Mouse (Mus musculus) stomach, embryonic 16.5 days (tissue): Measurements from ENCODE around the gene Scarf1. TPM values are rescaled to one million over a fixed set of nuclear protein-coding genes. Genes with fewer than 3 reads are reported as not detected.
A peak's percentile ranks its signal among the peaks of the same experiment; 100 is the strongest.
"Not testable (repeated sequence)": the region's sequence is repeated elsewhere in the genome, so short reads cannot be mapped to it uniquely, and the experiment has no call there.

ENCODE experiments used
- ATAC-seq: fragments of 200-750 bp; cut with Nextera tagmentation; 2 replicates; pipeline ENCODE4 v1.8.0; 2017; ENCODE audit warnings: moderate number of reproducible peaks, moderate TSS enrichment; ENCODE audit not compliant: insufficient read depth, low FRiP score
- H3K27ac ChIP-seq: fragments of 300-500 bp; sonication (generic); 2 replicates; pipeline ENCODE4 v1.5.1; 2014; ENCODE audit warnings: low read length
- H3K27me3 ChIP-seq: fragments of 300-500 bp; sonication (generic); 2 replicates; pipeline ENCODE4 v1.6.1; 2014; ENCODE audit warnings: low read length, control low read depth, mixed read lengths; ENCODE audit not compliant: control insufficient read depth, insufficient read depth
- H3K36me3 ChIP-seq: fragments of 300-500 bp; sonication (generic); 2 replicates; pipeline ENCODE4 v1.6.1; 2014; ENCODE audit warnings: low read length; ENCODE audit not compliant: control insufficient read depth, insufficient read depth
- H3K4me1 ChIP-seq: fragments of 300-500 bp; sonication (generic); 2 replicates; pipeline ENCODE4 v1.6.1; 2014; ENCODE audit warnings: low read length, control low read depth, mixed read lengths; ENCODE audit not compliant: control insufficient read depth, insufficient read depth
- H3K4me2 ChIP-seq: fragments of 300-500 bp; sonication (generic); 2 replicates; pipeline ENCODE4 v1.6.1; 2014; ENCODE audit warnings: low read depth, low read length, mixed read lengths
- H3K4me3 ChIP-seq: fragments of 300-500 bp; sonication (generic); replicated peaks from 2 replicates; pipeline ENCODE4 v1.5.1; 2014; ENCODE audit warnings: mild to moderate bottlenecking, low read length
- H3K9ac ChIP-seq: fragments of 300-500 bp; sonication (generic); 2 replicates; pipeline ENCODE4 v1.6.1; 2014; ENCODE audit warnings: low read length
- H3K9me3 ChIP-seq: fragments of 300-500 bp; sonication (generic); replicated peaks from 2 replicates; pipeline ENCODE4 v1.6.1; 2016; ENCODE audit warnings: low read length, control low read depth; ENCODE audit not compliant: control insufficient read depth
- WGBS: fragments of 180-500 bp; shearing (Covaris S2); extraction: QIAGEN DNeasy Blood & Tissue Kit; methylation state at CpG from one replicate; pipeline ENCODE4 v1.1.7; 2014; 5-methylcytosine and 5-hydroxymethylcytosine counted together
- polyA plus RNA-seq: library from polyadenylated mRNA; unstranded; fragments of >200 nt; fragmentation: Nextera tagmentation; extraction: Ambion mirVana; gene quantifications from 2 replicates; pipeline ENCODE4 v1.2.1, GENCODE M21; 2015

Scarf1 gene
- polyA plus RNA-seq, 1 experiment from 2014 or later = 6.2 TPM

- Histone ChIP-seq H3K27ac (no peak overlapping the region), H3K4me1 (peaks cover 36% of the 10 kb centered on the region), H3K36me3 (no peaks in the 10 kb centered on the region), H3K9me3 (no peaks in the 10 kb centered on the region), H3K4me2 (no peak overlapping the region), H3K27me3 (no peaks in the 10 kb centered on the region), H3K4me3 (no peak overlapping the region), H3K9ac (no peak overlapping the region)
- 49% methylated on average over 7 of the region's 7 CpGs for WGBS
- ATAC-seq = no peak
Observed at GRCm38 (mm10) chr11:75552906-75553482, 39.7 kb downstream of the Scarf1 start.

- H3K4me1 ChIP-seq = peaks cover 20% of the 10 kb centered on the region
- not testable (repeated sequence) for H3K9me3 ChIP-seq, ATAC-seq, H3K27me3 ChIP-seq, H3K36me3 ChIP-seq, H3K4me3 ChIP-seq, H3K9ac ChIP-seq, H3K27ac ChIP-seq, H3K4me2 ChIP-seq
- WGBS = 92% methylated on average over 6 of the region's 6 CpGs
Observed at GRCm38 (mm10) chr11:75556006-75556405, 42.7 kb downstream of the Scarf1 start.

GRCm38 (mm10) chr11:75557142-75557541 lies 43.8 kb downstream of the Scarf1 start:
- ATAC-seq = no peak
- Histone ChIP-seq H3K36me3 (no peaks in the 10 kb centered on the region), H3K4me2 (no peak overlapping the region), H3K27ac (no peak overlapping the region), H3K27me3 (no peaks in the 10 kb centered on the region), H3K4me1 (peaks cover 9% of the 10 kb centered on the region), H3K9ac (no peak overlapping the region), H3K9me3 (no peaks in the 10 kb centered on the region), H3K4me3 (no peak overlapping the region)
- WGBS = 91% methylated on average over 6 of the region's 6 CpGs

GRCm38 (mm10) chr11:75558101-75558500 lies 44.8 kb downstream of the Scarf1 start:
- H3K9ac ChIP-seq = no peak overlapping the region
- H3K4me3 ChIP-seq = no peak overlapping the region
- 80% methylated on average over 1 of the region's 1 CpGs for whole genome bisulfite sequencing
- H3K9me3 ChIP-seq = no peaks in the 10 kb centered on the region
- no peaks in the 10 kb centered on the region for H3K36me3 ChIP-seq
- H3K27ac ChIP-seq = no peak overlapping the region
- 0 out of 2 replicates have a peak, but pooled peaks cover 2% of the 10 kb centered on the region for H3K4me1 ChIP-seq
- no peak overlapping the region for H3K4me2 ChIP-seq
- no peak for ATAC-seq
- H3K27me3 ChIP-seq = no peaks in the 10 kb centered on the region

- Histone ChIP-seq H3K27ac (no peak overlapping the region), H3K9me3 (no peaks in the 10 kb centered on the region)
- no peak for ATAC-seq
Observed at GRCm38 (mm10) chr11:75559870-75560504, 46.6 kb downstream of the Scarf1 start.

GRCm38 (mm10) chr11:75560530-75561409 lies 47.4 kb downstream of the Scarf1 start:
- H3K27ac ChIP-seq = no peak overlapping the region
- no peak overlapping the region for H3K9ac ChIP-seq
- peaks cover 10% of the 10 kb centered on the region for H3K4me1 ChIP-seq
- no peak overlapping the region for H3K4me3 ChIP-seq
- ATAC-seq = peak; percentile 46; the same call in 1 of the 2 replicates
- WGBS = 77% methylated on average over 14 of the region's 14 CpGs
- no peaks in the 10 kb centered on the region for H3K36me3 ChIP-seq
- H3K9me3 ChIP-seq = no peaks in the 10 kb centered on the region
- H3K27me3 ChIP-seq = no peaks in the 10 kb centered on the region
- no peak overlapping the region for H3K4me2 ChIP-seq

More at GRCm38 (mm10) chr11:75559870-75560504, 46.6 kb downstream of the Scarf1 start:
- no peak overlapping the region for H3K4me2 ChIP-seq
- no peak overlapping the region for H3K9ac ChIP-seq
- no peak overlapping the region for H3K4me3 ChIP-seq
- H3K27me3 ChIP-seq = no peaks in the 10 kb centered on the region
- WGBS = 85% methylated on average over 8 of the region's 8 CpGs
- no peaks in the 10 kb centered on the region for H3K36me3 ChIP-seq
- peaks cover 10% of the 10 kb centered on the region for H3K4me1 ChIP-seq

- Histone ChIP-seq H3K9me3 (no peaks in the 10 kb centered on the region), H3K36me3 (no peaks in the 10 kb centered on the region), H3K27ac (no peak overlapping the region), H3K4me1 (peaks cover 10% of the 10 kb centered on the region), H3K9ac (no peak overlapping the region), H3K4me3 (no peak overlapping the region), H3K27me3 (no peaks in the 10 kb centered on the region), H3K4me2 (no peak overlapping the region)
- 84% methylated on average over 5 of the region's 5 CpGs for WGBS
- no peak for ATAC-seq
Observed at GRCm38 (mm10) chr11:75561410-75561791, 48.1 kb downstream of the Scarf1 start.

GRCm38 (mm10) chr11:75562840-75563239 lies 49.5 kb downstream of the Scarf1 start:
- Histone ChIP-seq H3K27me3 (no peaks in the 10 kb centered on the region), H3K27ac (no peak overlapping the region), H3K4me1 (peaks cover 14% of the 10 kb centered on the region), H3K9ac (no peak overlapping the region), H3K9me3 (no peaks in the 10 kb centered on the region), H3K36me3 (no peaks in the 10 kb centered on the region), H3K4me3 (no peak overlapping the region), H3K4me2 (no peak overlapping the region)
- WGBS = 89% methylated on average over 8 of the region's 8 CpGs
- ATAC-seq = no peak
